Mouse (Mus musculus) C2C12 (cell line): ENCODE data around the gene Agtr2. TPM values are rescaled to one million over a fixed set of nuclear protein-coding genes. Genes with fewer than 3 reads are reported as not detected.
"Not testable (repeated sequence)": the region's sequence is repeated elsewhere in the genome, so short reads cannot be mapped to it uniquely, and the experiment has no call there.

ENCODE experiments used
- H3K27me3 ChIP-seq: one replicate; pipeline ENCODE4 v1.6.1; 2011; ENCODE audit not compliant: control insufficient read depth, insufficient read depth, insufficient read length
- H3K36me3 ChIP-seq: one replicate; pipeline ENCODE4 v1.6.1; 2011; ENCODE audit not compliant: control insufficient read depth, insufficient read depth
- H3K4me3 ChIP-seq: one replicate; pipeline ENCODE4 v1.5.1; 2011; ENCODE audit warnings: mild to moderate bottlenecking, control low read depth; ENCODE audit not compliant: poor library complexity, insufficient read depth, severe bottlenecking
- H3K79me2 ChIP-seq: one replicate; pipeline ENCODE4 v1.6.1; 2011; ENCODE audit not compliant: control insufficient read depth, insufficient read depth
- H3K79me3 ChIP-seq: one replicate; pipeline ENCODE4 v1.6.1; 2011; ENCODE audit warnings: low read depth, control low read depth
- H3ac ChIP-seq: one replicate; pipeline ENCODE3; 2011; ENCODE audit warnings: low read depth; ENCODE audit not compliant: control insufficient read depth, insufficient read length
- CEBPB ChIP-seq: IDR thresholded peaks from one replicate; pipeline ENCODE4 v1.6.1; 2011; ENCODE audit warnings: low read depth, mild to moderate bottlenecking, control low read depth, moderate library complexity
- CTCF ChIP-seq: IDR thresholded peaks from one replicate; pipeline ENCODE4 v1.5.1; 2011; ENCODE audit not compliant: control insufficient read depth, insufficient read depth, insufficient read length
- FOSL1 ChIP-seq: IDR thresholded peaks from one replicate; pipeline ENCODE4 v1.8.0; 2011; ENCODE audit warnings: mild to moderate bottlenecking, low read length; ENCODE audit not compliant: poor library complexity, insufficient read depth, severe bottlenecking
- MAX ChIP-seq: IDR thresholded peaks from one replicate; pipeline ENCODE4 v1.6.1; 2011; ENCODE audit warnings: mild to moderate bottlenecking, control low read depth
- MYOD1 ChIP-seq: IDR thresholded peaks from one replicate; pipeline ENCODE4 v1.6.1; 2011; ENCODE audit warnings: low read depth; ENCODE audit not compliant: control insufficient read depth, insufficient read length
- MYOG ChIP-seq: IDR thresholded peaks from one replicate; pipeline ENCODE4 v1.6.1; 2011; ENCODE audit not compliant: control insufficient read depth, insufficient read length; ENCODE audit errors: extremely low read depth
- USF1 ChIP-seq: IDR thresholded peaks from one replicate; pipeline ENCODE4 v1.6.1; 2011; ENCODE audit warnings: low read depth, mild to moderate bottlenecking, control low read depth, moderate library complexity
- long read RNA-seq, 2 experiments: library from polyadenylated mRNA; unstranded; transcript quantifications; one replicate each; pipeline ENCODE4 v2.0.0; 2019 to 2020
- polyA plus RNA-seq: library from polyadenylated mRNA; unstranded; fragments of >200 nt; fragmentation: generic; extraction: Trizol; gene quantifications from one replicate; pipeline ENCODE4 v1.2.1, GENCODE M21; 2012; ENCODE audit warnings: missing spikeins

Gene Agtr2
- polyA plus RNA-seq: not detected
- long read RNA-seq, experiment 1: 0 reads
- long read RNA-seq, experiment 2: 0 reads

GRCm38 (mm10) chrX:21484414-21484813, at the start of gene Agtr2:
Gene Agtr2 (plus strand): TSS chrX:21484544.
- Histone ChIP-seq H3K27me3 (no peaks in the 10 kb centered on the region), H3K79me3 (no peaks in the 10 kb centered on the region), H3K79me2 (no peaks in the 10 kb centered on the region), H3K4me3 (no peak within 1 kb of the TSS), H3K36me3 (no peaks in the 10 kb centered on the region), H3ac (no peak within 1 kb of the TSS)
- no peak for TF ChIP-seq FOSL1
- TF ChIP-seq MYOG: no peak
- no peak for TF ChIP-seq USF1
- TF ChIP-seq CTCF: no peak
- TF ChIP-seq MAX: no peak
- TF ChIP-seq MYOD1: no peak
- no peak for TF ChIP-seq CEBPB

DNA sequence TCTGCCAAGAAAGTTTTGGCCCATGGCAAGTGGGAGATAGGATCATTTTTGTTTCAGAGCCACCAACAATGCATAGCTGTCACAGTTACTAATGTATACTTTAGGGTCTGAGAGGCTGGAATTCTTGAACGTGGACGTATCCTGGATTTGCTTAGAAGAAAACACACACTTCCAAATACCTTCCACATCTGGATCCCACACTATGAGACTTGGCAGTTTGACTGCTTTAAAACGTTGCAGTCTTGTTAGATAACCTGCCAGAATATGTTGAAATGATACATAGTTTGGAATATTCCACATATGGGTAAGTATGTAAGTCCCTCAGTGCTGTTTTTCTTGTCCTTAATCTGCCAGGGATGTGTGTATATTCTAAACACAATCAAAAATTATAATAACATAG, 31.8 kb upstream of the Agtr2 start:
- H3K36me3 ChIP-seq: no peaks in the 10 kb centered on the region
- H3K79me3 ChIP-seq: no peaks in the 10 kb centered on the region
- H3K4me3 ChIP-seq: no peak overlapping the region
- TF ChIP-seq MYOD1: no peak
- TF ChIP-seq MYOG: no peak
- TF ChIP-seq FOSL1: no peak
- TF ChIP-seq MAX: no peak
- TF ChIP-seq USF1: no peak
- H3K79me2 ChIP-seq: no peaks in the 10 kb centered on the region
- no peak overlapping the region for H3ac ChIP-seq
- H3K27me3 ChIP-seq: no peaks in the 10 kb centered on the region

GRCm38 (mm10) chrX:21488111-21488510, 3.8 kb downstream of the Agtr2 start:
- TF ChIP-seq CEBPB: no peak
- no peak for TF ChIP-seq CTCF
- no peak for TF ChIP-seq MYOD1
- Histone ChIP-seq H3K79me2 (no peaks in the 10 kb centered on the region), H3K79me3 (no peaks in the 10 kb centered on the region), H3K36me3 (no peaks in the 10 kb centered on the region), H3K4me3 (no peak overlapping the region), H3K27me3 (no peaks in the 10 kb centered on the region), H3ac (no peak overlapping the region)

DNA sequence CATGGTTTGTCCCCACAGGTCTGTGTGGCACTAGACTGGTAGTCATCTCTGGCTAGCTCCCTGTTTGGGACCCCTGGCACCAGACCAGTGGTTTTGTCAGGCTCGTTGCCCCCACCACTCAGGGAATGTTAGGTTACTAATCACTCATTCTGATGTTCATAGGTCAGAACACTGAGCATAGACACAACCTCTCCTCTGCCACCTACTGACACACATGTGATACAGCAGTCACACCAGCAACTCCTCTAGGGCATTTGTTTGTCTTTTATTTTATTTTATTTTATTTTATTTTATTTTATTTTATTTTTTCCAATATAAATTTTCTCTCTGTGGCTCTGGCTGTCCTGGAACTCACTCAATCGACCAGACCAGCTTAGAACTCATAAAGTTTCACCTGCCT, 15.9 kb downstream of the Agtr2 start:
- no peak overlapping the region for H3ac ChIP-seq
- H3K27me3 ChIP-seq: no peaks in the 10 kb centered on the region
- no peaks in the 10 kb centered on the region for H3K36me3 ChIP-seq
- H3K79me2 ChIP-seq: no peaks in the 10 kb centered on the region
- TF ChIP-seq MYOD1: no peak
- H3K4me3 ChIP-seq: no peak overlapping the region
- no peaks in the 10 kb centered on the region for H3K79me3 ChIP-seq

DNA sequence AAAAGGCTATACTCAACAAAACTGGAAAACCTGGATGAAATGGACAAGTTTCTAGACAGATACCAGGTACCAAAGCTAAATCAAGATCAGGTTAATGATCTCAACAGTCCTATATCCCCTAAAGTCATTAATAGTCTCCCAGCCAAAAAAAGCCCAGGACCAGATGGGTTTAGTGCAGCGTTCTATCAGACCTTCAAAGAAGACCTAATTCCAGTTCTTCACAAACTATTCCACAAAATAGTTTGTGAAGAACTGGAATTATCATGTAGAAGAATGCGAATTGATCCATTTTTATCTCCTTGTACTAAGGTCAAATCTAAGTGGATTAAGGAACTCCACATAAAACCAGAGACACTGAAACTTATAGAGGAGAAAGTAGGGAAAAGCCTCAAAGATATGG, 23.0 kb downstream of the Agtr2 start:
- H3K79me3 ChIP-seq, H3K4me3 ChIP-seq, H3ac ChIP-seq: not testable (repeated sequence)

DNA sequence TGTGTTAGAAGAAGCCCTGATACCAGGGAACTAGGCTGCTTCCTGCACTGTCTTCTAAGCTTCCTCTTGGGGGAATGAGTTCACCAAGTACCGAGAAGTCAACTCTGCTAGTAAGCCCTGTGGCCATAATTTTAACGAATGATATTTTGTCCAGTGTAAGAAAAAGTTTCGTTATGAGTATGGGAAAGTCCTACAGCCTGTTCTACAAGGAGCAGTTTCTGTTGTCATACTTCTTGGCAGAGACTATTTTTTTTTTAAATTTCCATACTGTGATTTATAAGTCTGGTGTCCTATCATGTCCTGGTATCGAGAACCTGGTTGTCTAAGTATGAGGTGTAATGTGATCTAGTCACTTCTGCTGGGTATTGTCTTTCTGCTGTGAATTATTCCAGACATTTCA, 38.2 kb downstream of the Agtr2 start:
- Histone ChIP-seq H3K36me3 (no peaks in the 10 kb centered on the region), H3ac (no peak overlapping the region), H3K27me3 (no peaks in the 10 kb centered on the region), H3K79me2 (no peaks in the 10 kb centered on the region), H3K79me3 (no peaks in the 10 kb centered on the region), H3K4me3 (no peak overlapping the region)
- TF ChIP-seq MYOG (no peak), USF1 (no peak), CEBPB (no peak), FOSL1 (no peak), MYOD1 (no peak), CTCF (no peak), MAX (no peak)

More for the DNA sequence above, 23.0 kb downstream of the Agtr2 start:
- not testable (repeated sequence) for H3K27me3 ChIP-seq, H3K36me3 ChIP-seq, H3K79me2 ChIP-seq

Other genes starting within 250 kb of the Agtr2 start
- not detected for gene Slc6a14, start 230.4 kb downstream of the Agtr2 start, polyA plus RNA-seq